Mouse (Mus musculus): ENCODE measurements around the gene Kat6b.
A peak's percentile ranks its signal among the peaks of the same experiment; 100 is the strongest.

Gene Kat6b

DNA sequence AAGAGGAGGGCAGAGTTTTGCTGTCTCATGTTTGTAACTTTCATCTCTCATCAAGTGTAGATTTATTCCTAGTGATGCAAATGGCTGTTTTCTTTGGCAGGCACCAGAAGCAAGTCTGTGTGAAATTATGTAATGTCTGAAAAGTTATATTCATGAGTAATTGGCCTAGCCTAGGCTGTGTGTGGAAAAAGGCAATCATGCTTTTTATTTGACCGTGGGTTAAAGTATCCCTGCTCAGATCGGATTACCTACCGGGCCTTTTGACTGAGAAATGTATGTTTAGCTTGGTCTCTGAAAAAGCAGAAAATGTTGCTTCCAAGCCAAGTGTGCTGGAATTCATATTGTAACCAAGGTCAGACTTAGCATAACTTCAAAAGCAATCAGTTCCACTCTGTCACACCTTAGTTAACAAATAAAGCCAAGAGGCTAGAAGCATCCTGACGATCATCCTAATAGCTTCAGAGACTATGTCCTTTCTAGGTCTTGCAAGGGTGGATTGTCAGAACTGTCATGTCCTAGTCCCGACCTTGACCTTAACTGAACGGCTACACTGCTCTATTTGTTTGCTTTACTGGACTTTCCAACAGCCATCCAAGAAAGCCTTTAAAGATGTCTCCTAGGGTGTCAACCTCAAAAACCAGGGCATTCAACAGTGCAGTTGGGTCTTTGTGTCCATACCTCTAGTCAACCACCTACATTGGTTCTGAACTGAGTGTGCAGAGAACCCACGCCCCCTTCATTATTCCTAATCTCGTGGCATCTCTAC, 111.9 kb downstream of the Kat6b start:
- DNase-seq (ENCODE audit: low spot score): no peak

GRCm38 (mm10) chr14:21599446-21600173, 118.4 kb downstream of the Kat6b start:
- DNase-seq (ENCODE audit: low spot score): peak; percentile 40

GRCm38 (mm10) chr14:21600174-21600566, 118.9 kb downstream of the Kat6b start:
- DNase-seq (ENCODE audit: low spot score): no peak

GRCm38 (mm10) chr14:21600628-21601027, 119.4 kb downstream of the Kat6b start:
- DNase-seq (ENCODE audit: low spot score): no peak

DNA sequence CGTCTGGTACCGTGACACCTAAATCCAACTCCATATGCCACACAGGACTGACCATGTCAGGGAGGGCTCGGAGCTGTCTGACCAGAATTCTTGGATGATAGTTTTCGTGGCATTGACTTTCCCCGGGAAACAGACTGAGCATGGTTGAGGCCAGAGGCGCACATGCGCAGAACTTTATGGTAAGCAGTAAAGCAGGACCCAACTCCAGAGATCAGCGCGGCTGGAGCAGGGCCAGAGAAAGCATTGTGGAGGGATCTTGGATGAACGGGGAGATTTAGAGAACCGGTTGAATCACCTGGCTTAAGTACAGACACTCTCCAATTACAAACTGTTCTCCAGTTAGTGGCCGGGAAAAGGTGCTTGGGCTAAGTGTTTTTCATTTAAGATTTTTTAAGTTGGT, 120.9 kb downstream of the Kat6b start:
- DNase-seq (ENCODE audit: low spot score): no peak

- DNase-seq (ENCODE audit: low spot score): no peak
Observed at GRCm38 (mm10) chr14:21602937-21603336, 121.7 kb downstream of the Kat6b start.

GRCm38 (mm10) chr14:21607686-21608085, 126.5 kb downstream of the Kat6b start:
- DNase-seq (ENCODE audit: low spot score): no peak

GRCm38 (mm10) chr14:21608886-21609285, 127.7 kb downstream of the Kat6b start:
- DNase-seq (ENCODE audit: low spot score): no peak

DNA sequence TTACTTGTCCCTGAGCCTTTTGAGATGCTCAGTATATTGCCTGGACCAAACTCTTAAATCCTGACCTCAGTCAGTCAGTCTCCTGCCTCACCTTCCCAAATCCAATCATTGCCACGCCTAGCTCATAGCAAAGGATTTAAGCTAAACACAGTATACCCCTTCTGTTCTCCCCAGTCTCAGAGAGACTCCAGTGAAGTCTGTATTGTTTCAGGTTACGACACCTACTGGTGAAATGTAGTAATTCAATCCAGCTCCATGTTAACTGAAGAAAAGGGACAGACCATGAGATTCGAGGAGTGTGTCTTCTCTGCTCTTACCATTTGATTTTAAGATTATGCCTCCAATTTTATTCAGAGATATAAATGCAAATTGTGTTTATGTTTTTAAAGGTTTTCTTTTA, 129.0 kb downstream of the Kat6b start:
- peak; percentile 86 for DNase-seq (ENCODE audit: low spot score)

GRCm38 (mm10) chr14:21613031-21613430, 131.8 kb downstream of the Kat6b start:
- no peak for DNase-seq (ENCODE audit: low spot score)

DNA sequence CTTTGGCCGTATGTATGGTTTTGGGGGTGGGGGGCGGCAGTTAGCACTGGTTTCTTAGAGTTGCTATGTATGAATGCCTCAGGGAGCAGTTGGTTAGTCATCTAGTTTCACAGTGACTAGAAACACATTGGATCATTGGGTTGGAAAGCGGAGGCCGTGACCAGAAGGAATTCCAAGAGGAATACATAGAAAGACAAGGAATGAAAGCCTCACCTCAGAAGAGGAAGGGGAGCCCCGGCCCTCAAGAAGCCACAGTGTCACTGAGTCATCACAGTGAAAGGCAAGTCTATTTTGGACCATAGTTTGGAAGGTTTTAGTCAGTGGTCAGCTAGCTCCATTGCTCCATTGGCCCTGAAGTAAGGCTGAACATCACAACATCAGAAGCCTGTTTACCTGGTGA, 132.9 kb downstream of the Kat6b start:
- no peak for DNase-seq (ENCODE audit: low spot score)

DNA sequence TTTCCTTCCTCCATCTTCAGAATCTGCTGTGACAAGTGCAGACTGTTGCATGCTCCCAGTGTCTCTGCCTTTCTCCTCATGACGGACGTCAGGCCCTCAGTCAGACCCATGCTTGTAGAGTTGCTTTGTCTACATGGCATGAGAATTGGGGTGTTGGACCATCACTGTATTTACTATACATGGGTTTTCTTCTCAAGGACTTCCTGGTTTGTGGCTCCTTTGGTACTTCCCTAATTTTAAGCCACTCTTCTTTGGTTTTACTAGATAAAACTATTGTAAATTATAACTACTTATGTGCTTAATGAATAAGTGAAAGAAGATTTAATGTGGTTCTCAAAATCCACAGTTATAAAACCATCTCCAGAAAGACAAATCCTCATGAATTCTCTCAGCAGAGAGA, 134.6 kb downstream of the Kat6b start:
- DNase-seq (ENCODE audit: low spot score): no peak

DNA sequence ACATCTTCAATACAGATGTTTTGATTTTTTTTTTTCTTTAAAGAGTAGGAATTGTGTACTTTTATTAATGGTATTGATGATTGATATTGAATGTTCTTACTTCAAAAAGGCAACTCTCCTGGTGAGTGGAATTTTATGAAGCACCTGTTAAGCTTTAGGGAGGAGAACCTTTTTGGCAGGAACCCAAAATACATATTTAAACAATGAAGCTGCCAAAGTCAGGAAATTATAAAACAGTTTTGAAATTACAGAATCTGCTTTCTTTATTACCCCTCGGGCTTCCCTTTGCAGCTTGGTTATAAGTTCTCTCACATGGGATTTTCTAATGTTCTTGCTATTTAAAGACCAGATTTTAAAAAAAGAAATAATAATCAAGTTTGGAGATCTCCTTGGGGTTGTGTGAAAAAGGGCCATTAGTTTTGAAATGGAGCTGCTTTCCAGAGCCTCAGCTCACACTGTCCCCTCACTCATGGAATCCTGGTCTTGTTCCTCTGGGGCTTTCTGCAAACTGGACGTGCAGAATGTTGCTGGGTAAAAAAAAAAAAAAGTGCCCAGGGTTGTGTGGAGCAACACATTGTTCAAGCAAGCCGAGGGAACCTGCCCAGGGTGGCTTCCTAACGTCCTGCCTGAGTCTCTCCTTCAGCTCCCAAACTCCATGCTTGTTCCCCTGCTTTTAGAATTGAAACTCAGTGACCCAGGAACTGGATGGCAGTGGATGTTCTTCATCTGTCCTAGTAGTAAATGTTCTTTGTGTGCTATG, 136.2 kb downstream of the Kat6b start:
- DNase-seq (ENCODE audit: low spot score): no peak

- DNase-seq (ENCODE audit: low spot score): no peak
Observed at GRCm38 (mm10) chr14:21619951-21620350, 138.7 kb downstream of the Kat6b start.

DNA sequence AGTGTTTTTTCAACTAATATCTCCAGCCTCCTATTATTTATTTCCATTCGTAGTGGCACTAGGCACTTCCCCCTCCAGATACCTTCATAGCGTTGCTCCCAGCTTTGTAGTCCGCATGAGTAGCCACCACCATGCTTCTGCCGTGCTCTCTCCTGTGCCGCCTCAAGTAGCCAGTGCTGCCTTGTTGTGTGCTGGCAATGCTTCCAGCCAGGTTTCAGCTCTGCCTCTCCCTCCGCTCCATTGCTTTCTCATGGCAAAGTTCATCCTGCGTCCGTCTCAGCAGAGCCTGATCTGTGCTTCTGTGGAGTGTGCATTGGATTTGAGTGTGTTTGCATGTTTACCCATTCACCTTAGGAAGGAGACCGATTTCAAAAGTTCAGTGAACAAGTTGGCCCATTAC, 144.7 kb downstream of the Kat6b start:
- DNase-seq (ENCODE audit: low spot score): no peak

- DNase-seq (ENCODE audit: low spot score): no peak
Observed at GRCm38 (mm10) chr14:21631665-21632200, 150.5 kb downstream of the Kat6b start.

DNA sequence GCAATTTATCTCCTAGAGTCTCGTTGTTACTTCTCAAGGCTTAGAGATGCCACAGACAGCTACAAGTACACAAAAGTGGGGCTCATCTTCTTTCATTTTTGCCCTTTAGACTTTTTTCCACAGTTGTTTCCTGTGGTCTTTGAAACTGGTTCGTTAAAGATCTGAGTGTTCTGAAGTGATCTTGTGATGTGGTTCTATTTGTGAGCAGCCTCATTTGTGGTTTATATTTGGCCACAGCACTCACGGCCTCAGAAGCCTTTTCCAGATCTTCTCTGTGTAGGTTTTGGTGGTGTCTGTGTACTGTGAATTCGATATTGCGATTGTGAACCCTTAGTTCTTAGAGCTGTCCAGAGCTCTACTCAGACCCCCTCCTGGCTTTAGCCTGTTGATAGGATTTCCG, 155.3 kb downstream of the Kat6b start:
- DNase-seq (ENCODE audit: low spot score): no peak

DNA sequence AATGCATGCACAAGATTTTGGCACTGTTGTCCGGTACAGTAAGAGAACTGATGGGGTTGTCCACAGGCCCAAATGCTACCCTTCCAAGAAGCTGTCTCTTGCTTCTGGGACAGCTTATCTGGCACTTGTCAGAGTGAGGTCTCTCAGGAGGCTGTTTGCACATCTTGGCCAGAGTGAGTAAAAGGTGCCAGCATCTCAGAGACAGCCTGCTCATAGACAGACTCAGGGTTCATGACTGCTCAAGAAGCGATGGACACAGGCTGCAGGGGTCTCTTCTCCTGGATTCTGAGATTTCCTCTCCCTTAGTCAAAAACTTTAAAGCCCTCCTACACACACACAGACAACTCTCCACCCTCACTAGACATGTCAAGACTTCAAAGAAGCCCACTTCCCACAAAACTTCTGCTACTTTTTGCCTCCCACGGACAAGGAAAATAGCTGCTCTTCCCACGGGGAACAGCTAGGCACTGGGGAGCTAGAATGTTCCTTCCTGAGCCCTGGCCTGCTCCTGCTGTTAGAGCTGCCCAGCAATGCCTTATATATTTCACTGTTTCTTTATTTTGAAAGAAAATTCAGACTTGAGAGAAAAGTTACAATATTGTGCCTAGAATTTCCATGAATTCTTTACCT, 159.7 kb downstream of the Kat6b start:
- no peak for DNase-seq (ENCODE audit: low spot score)

GRCm38 (mm10) chr14:21653813-21654212, 172.6 kb downstream of the Kat6b start:
- DNase-seq (ENCODE audit: low spot score): no peak

GRCm38 (mm10) chr14:21659155-21659554, 177.9 kb downstream of the Kat6b start:
- no peak for DNase-seq (ENCODE audit: low spot score)

GRCm38 (mm10) chr14:21659652-21660051, 178.4 kb downstream of the Kat6b start:
- DNase-seq (ENCODE audit: low spot score): peak; percentile 81

All from retina, embryonic 14.5 days (tissue).